Mouse (Mus musculus): ENCODE measurements around the gene Zfp867. TPM values are rescaled to one million over a fixed set of nuclear protein-coding genes. Genes with fewer than 3 reads are reported as not detected.
A peak's percentile ranks its signal among the peaks of the same experiment; 100 is the strongest.

Zfp867 gene
- total RNA-seq, 4 experiments from 2014 or later = 3.6 to 4.0 (median 3.7) TPM

GRCm38 (mm10) chr11:59460459-59460858 lies 11.8 kb downstream of the Zfp867 start:
- no peak for DNase-seq (ENCODE audit: low spot score in 2 of 2)

- DNase-seq (ENCODE audit: low spot score in 2 of 2) = no peak
These were observed 13.3 kb downstream of the Zfp867 start for GRCm38 (mm10) chr11:59458973-59459372.

GRCm38 (mm10) chr11:59456891-59457290 lies 15.4 kb downstream of the Zfp867 start:
- no peak for DNase-seq (ENCODE audit: low spot score in 2 of 2)

- no peak for DNase-seq (ENCODE audit: low spot score in 2 of 2)
These were observed 15.9 kb downstream of the Zfp867 start for GRCm38 (mm10) chr11:59456346-59456745.

- DNase-seq (ENCODE audit: low spot score in 2 of 2) = no peak
These were observed 21.2 kb downstream of the Zfp867 start, which contains the start of gene Snap47 for GRCm38 (mm10) chr11:59451086-59451485. Gene Snap47 (minus strand): TSS chr11:59451186.

GRCm38 (mm10) chr11:59450230-59450771 lies 22.0 kb downstream of the Zfp867 start:
- no peak for DNase-seq (ENCODE audit: low spot score in 2 of 2)

GRCm38 (mm10) chr11:59449741-59450229 lies 22.5 kb downstream of the Zfp867 start, which contains the start of gene Jmjd4:
Gene Jmjd4 (plus strand): TSS chr11:59450045.
- DNase-seq (ENCODE audit: low spot score in 2 of 2) = peak; percentile 86 to 93

GRCm38 (mm10) chr11:59443102-59443501 lies 29.2 kb downstream of the Zfp867 start:
- no peak for DNase-seq (ENCODE audit: low spot score in 2 of 2)

GRCm38 (mm10) chr11:59437954-59438353 lies 34.3 kb downstream of the Zfp867 start:
- no peak for DNase-seq (ENCODE audit: low spot score in 2 of 2)

- no peak for DNase-seq (ENCODE audit: low spot score in 2 of 2)
These were observed 40.0 kb downstream of the Zfp867 start for GRCm38 (mm10) chr11:59432261-59432660.

GRCm38 (mm10) chr11:59429959-59430358 lies 42.3 kb downstream of the Zfp867 start:
- DNase-seq (ENCODE audit: low spot score in 2 of 2) = no peak

GRCm38 (mm10) chr11:59428057-59428660 lies 44.1 kb downstream of the Zfp867 start:
- DNase-seq (ENCODE audit: low spot score in 2 of 2) = no peak

- no peak for DNase-seq (ENCODE audit: low spot score in 2 of 2)
These were observed 46.6 kb downstream of the Zfp867 start for GRCm38 (mm10) chr11:59425671-59426101.

- DNase-seq (ENCODE audit: low spot score in 2 of 2) = no peak
These were observed 49.2 kb downstream of the Zfp867 start for GRCm38 (mm10) chr11:59423010-59423588.

- no peak for DNase-seq (ENCODE audit: low spot score in 2 of 2)
These were observed 50.3 kb downstream of the Zfp867 start for GRCm38 (mm10) chr11:59421967-59422366.

GRCm38 (mm10) chr11:59421436-59421835 lies 50.8 kb downstream of the Zfp867 start:
- no peak for DNase-seq (ENCODE audit: low spot score in 2 of 2)

- no peak for DNase-seq (ENCODE audit: low spot score in 2 of 2)
These were observed 53.6 kb downstream of the Zfp867 start for GRCm38 (mm10) chr11:59418708-59419107.

- DNase-seq (ENCODE audit: low spot score in 2 of 2) = no peak
These were observed 59.0 kb downstream of the Zfp867 start for GRCm38 (mm10) chr11:59412999-59413863.

- DNase-seq (ENCODE audit: low spot score in 2 of 2) = no peak
These were observed 60.2 kb downstream of the Zfp867 start for GRCm38 (mm10) chr11:59412058-59412457.

Measured in layer of hippocampus, adult 8-10 months (tissue).